Mouse (Mus musculus) CH12.LX (cell line): ENCODE data around the gene Esam. TPM values are rescaled to one million over a fixed set of nuclear protein-coding genes. Genes with fewer than 3 reads are reported as not detected.

Experiments used
- DNase-seq: peaks from one replicate; pipeline ENCODE4 v3.0.0-alpha.2; 2013; ENCODE audit errors: extremely low read depth
- H3K27ac ChIP-seq: 2 replicates; pipeline ENCODE4 v1.5.1; 2012; ENCODE audit warnings: low read depth, mild to moderate bottlenecking, control low read depth, moderate library complexity; ENCODE audit not compliant: insufficient read depth
- H3K27me3 ChIP-seq: replicated peaks from 2 replicates; pipeline ENCODE3; 2012; ENCODE audit warnings: inconsistent platforms
- H3K36me3 ChIP-seq, 2 experiments: replicated peaks in 1 of 2; 2 replicates each; pipeline versions ENCODE3 to v1.6.1; 2012; ENCODE audit warnings: inconsistent platforms in 1 of 2, low read length in 1 of 2, mild to moderate bottlenecking in 1 of 2, mixed read lengths in 1 of 2, moderate library complexity in 1 of 2; ENCODE audit not compliant: control insufficient read depth in 1 of 2, insufficient read depth in 1 of 2
- H3K4me1 ChIP-seq, 2 experiments: 2 replicates each; pipeline ENCODE4 v1.6.1; 2012; ENCODE audit warnings: inconsistent platforms in 1 of 2, moderate library complexity in 1 of 2; ENCODE audit not compliant: insufficient read depth in 2 of 2, control insufficient read depth in 1 of 2
- H3K4me2 ChIP-seq: 2 replicates; pipeline ENCODE4 v1.6.1; 2012; ENCODE audit warnings: low read depth, mild to moderate bottlenecking, control low read depth; ENCODE audit not compliant: poor library complexity, insufficient read depth, severe bottlenecking
- H3K4me3 ChIP-seq, 3 experiments: fragments of 150-350 bp in 1 of 3; sonication (generic) in 1 of 3; replicated peaks in 1 of 3; 2 replicates each; pipeline versions ENCODE3 to v1.5.1; 2011 to 2012; ENCODE audit warnings: low read depth in 2 of 3, low read length in 2 of 3, mild to moderate bottlenecking in 2 of 3, moderate library complexity in 2 of 3, control low read depth in 1 of 3, improper control_type of control experiment in 1 of 3, inconsistent platforms in 1 of 3, mixed read lengths in 1 of 3; ENCODE audit not compliant: poor library complexity in 1 of 3
- H3K79me2 ChIP-seq: replicated peaks from 2 replicates; pipeline ENCODE4 v1.6.1; 2012; ENCODE audit warnings: mild to moderate bottlenecking, moderate library complexity; ENCODE audit not compliant: control insufficient read depth, poor library complexity, insufficient read depth, severe bottlenecking; ENCODE audit errors: extremely low read depth
- H3K9ac ChIP-seq: 2 replicates; pipeline ENCODE4 v1.6.1; 2012; ENCODE audit warnings: low read depth, mild to moderate bottlenecking, control low read depth, moderate library complexity; ENCODE audit not compliant: insufficient read depth
- H3K9me3 ChIP-seq: replicated peaks from 2 replicates; pipeline ENCODE3; 2012; ENCODE audit warnings: low read length, inconsistent platforms, mixed read lengths
- CTCF ChIP-seq, 2 experiments: IDR thresholded peaks in 1 of 2; conservative IDR thresholded peaks in 1 of 2; 2 replicates each; pipeline ENCODE4 v1.5.1; 2011 to 2012; ENCODE audit warnings: low read depth in 2 of 2, low read length in 2 of 2, improper control_type of control experiment in 1 of 2, inconsistent platforms in 1 of 2, mild to moderate bottlenecking in 1 of 2, moderate library complexity in 1 of 2
- EP300 ChIP-seq: IDR thresholded peaks from 2 replicates; pipeline ENCODE4 v1.6.1; 2011; ENCODE audit warnings: low read length, improper control_type of control experiment
- KAT2A ChIP-seq: IDR thresholded peaks from 2 replicates; pipeline ENCODE4 v1.6.1; 2012; ENCODE audit warnings: low read length, improper control_type of control experiment, inconsistent platforms; ENCODE audit not compliant: insufficient replicate concordance
- MAX ChIP-seq: IDR thresholded peaks from 2 replicates; pipeline ENCODE4 v1.6.1; 2011; ENCODE audit warnings: low read length, improper control_type of control experiment
- MAZ ChIP-seq: IDR thresholded peaks from 2 replicates; pipeline ENCODE4 v1.6.1; 2012; ENCODE audit warnings: low read depth, mild to moderate bottlenecking, inconsistent platforms, low read length, improper control_type of control experiment, moderate library complexity
- MEF2A ChIP-seq: IDR thresholded peaks from 2 replicates; pipeline ENCODE4 v1.6.1; 2014; ENCODE audit warnings: low read depth, mild to moderate bottlenecking, inconsistent platforms, low read length, improper control_type of control experiment, borderline replicate concordance
- NRF1 ChIP-seq: IDR thresholded peaks from 2 replicates; pipeline ENCODE4 v1.6.1; 2014; ENCODE audit warnings: low read depth, mild to moderate bottlenecking, inconsistent platforms, low read length, improper control_type of control experiment, moderate library complexity
- RAD21 ChIP-seq: IDR thresholded peaks from 2 replicates; pipeline ENCODE4 v1.6.1; 2011; ENCODE audit warnings: low read depth, mild to moderate bottlenecking, low read length, improper control_type of control experiment, moderate library complexity
- RCOR1 ChIP-seq: conservative IDR thresholded peaks from 2 replicates; pipeline ENCODE4 v1.6.1; 2012; ENCODE audit warnings: low read depth, mild to moderate bottlenecking, inconsistent platforms, low read length, improper control_type of control experiment
- SIN3A ChIP-seq: IDR thresholded peaks from 2 replicates; pipeline ENCODE4 v1.6.1; 2012; ENCODE audit warnings: low read length, improper control_type of control experiment, inconsistent platforms
- SMC3 ChIP-seq: IDR thresholded peaks from 2 replicates; pipeline ENCODE4 v1.6.1; 2011; ENCODE audit warnings: low read depth, low read length, improper control_type of control experiment
- TBP ChIP-seq: conservative IDR thresholded peaks from 2 replicates; pipeline ENCODE4 v1.6.1; 2011; ENCODE audit warnings: low read depth, low read length, improper control_type of control experiment
- TCF12 ChIP-seq: IDR thresholded peaks from 2 replicates; pipeline ENCODE4 v1.6.1; 2014; ENCODE audit warnings: low read depth, mild to moderate bottlenecking, inconsistent platforms, low read length, improper control_type of control experiment
- USF1 ChIP-seq: IDR thresholded peaks from 2 replicates; pipeline ENCODE4 v1.6.1; 2014; ENCODE audit warnings: low read depth, mild to moderate bottlenecking, inconsistent platforms, low read length, improper control_type of control experiment
- dilution Hi-C: fragments of 300-500 bp; cut with MboI; formaldehyde crosslinking; loops from 2 replicates; pipeline ENCODE4 v1.14.3; 2020; ENCODE audit warnings: low sequenced_read_pairs; ENCODE audit not compliant: extremely low pct_unique_long_range_greater_than_20kb, extremely low pct_ligation_motif_present
- in situ Hi-C: fragments of 300-500 bp; cut with MboI; formaldehyde crosslinking; loops from 3 replicates; pipeline ENCODE4 v1.14.3; 2019; ENCODE audit warnings: low sequenced_read_pairs, low pct_ligation_motif_present, low pct_unique_long_range_greater_than_20kb, mixed read lengths
- polyA plus RNA-seq: library from polyadenylated mRNA; unstranded; fragments of >175 nt; gene quantifications from 2 replicates; pipeline ENCODE4 v1.2.1, GENCODE M21; 2012; ENCODE audit warnings: low read depth; ENCODE audit not compliant: insufficient read length
- total RNA-seq, 2 experiments: library from RNA; depleted of rRNA; stranded (reverse); fragments of 300-350 nt in 1 of 2; fragments of >200 nt in 1 of 2; gene quantifications; 2 replicates each; pipeline ENCODE4 v1.2.3; 2012 to 2014

The Esam gene
- total and polyA plus RNA-seq, 3 experiments: 0.21 to 0.42 (median 0.37) TPM

DNA sequence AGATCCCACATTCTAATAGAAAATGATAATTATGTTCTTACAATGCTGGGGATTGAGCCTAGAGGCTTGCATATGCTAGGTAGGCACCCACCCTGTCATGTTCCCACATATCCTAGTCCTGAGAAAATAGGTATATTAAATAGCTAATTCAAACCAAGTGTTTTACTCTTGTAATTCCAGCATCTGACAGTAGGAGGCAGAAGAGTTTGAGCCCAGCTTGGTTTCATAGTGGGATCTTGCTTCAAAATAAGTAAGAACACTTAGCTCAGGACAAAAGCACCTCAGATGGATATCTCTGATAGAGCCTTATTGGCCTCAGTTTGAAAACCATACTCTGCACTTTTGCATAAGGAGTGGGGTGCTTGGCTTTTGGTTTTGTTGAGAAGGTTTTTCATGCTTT, 23.5 kb upstream of the Esam start:
- H3K27ac ChIP-seq: no peak overlapping the region
- no peaks in the 10 kb centered on the region for H3K9me3 ChIP-seq
- TF ChIP-seq CTCF (conservative IDR thresholded peaks at IDR 0.05 in 1 of 2, IDR thresholded peaks at IDR 0.05 in 1 of 2; ENCODE audit: low read depth in 2 of 2, low read length in 2 of 2) (peak; percentile 30 to 42; a peak in 3 of 4 replicates), SMC3 (0 out of 2 replicates have a peak, but pooled peaks have one; percentile 16), TBP (no peak), MAX (no peak), KAT2A (no peak), USF1 (no peak), MAZ (no peak), RAD21 (peak; percentile 11)
- peak; percentile 11 for DNase-seq
- peaks cover 4% of the 10 kb centered on the region; the same call in 1 of the 2 replicates for H3K79me2 ChIP-seq
- H3K4me1 ChIP-seq: peaks cover 0 to 3% of the 10 kb centered on the region in 2 experiments; a peak in 1 of 4 replicates
- in situ Hi-C loops: no loop called here
- peaks cover 0 to 15% of the 10 kb centered on the region in 2 experiments for H3K36me3 ChIP-seq
- dilution Hi-C loops: no loop called here
- H3K4me2 ChIP-seq: no peak overlapping the region
- H3K4me3 ChIP-seq: no peak overlapping the region
- H3K9ac ChIP-seq: no peak overlapping the region
- H3K27me3 ChIP-seq: no peaks in the 10 kb centered on the region

DNA sequence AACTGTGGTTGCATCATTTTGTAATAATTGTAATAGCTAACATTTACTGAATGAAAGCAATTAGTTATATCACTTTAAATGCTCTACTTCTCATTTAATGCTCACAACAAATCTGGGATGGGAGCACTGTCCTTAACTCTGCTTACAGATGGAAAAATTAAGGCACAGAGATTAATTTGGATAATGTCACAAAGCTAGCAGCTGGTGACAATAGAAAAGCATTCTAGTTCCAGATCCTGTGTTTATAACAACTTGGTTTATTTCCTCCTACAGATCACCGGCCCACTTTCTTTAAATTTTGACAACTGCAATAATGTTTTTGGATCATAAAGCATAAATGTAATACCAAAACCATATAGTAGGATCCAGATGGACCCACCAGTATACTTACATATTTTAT, 21.9 kb upstream of the Esam start:
- in situ Hi-C loops (no loop called here), dilution Hi-C loops (no loop called here)
- TF ChIP-seq CTCF (conservative IDR thresholded peaks at IDR 0.05 in 1 of 2, IDR thresholded peaks at IDR 0.05 in 1 of 2; ENCODE audit: low read depth in 2 of 2, low read length in 2 of 2): no peak
- TF ChIP-seq EP300: no peak
- no peak for TF ChIP-seq RCOR1
- TF ChIP-seq NRF1: no peak
- TF ChIP-seq TCF12: no peak
- TF ChIP-seq MEF2A: no peak
- TF ChIP-seq SIN3A: no peak

More for the DNA sequence above, 21.9 kb upstream of the Esam start:
- Histone ChIP-seq H3K27me3 (no peaks in the 10 kb centered on the region), H3K9me3 (no peaks in the 10 kb centered on the region), H3K79me2 (peaks cover 4% of the 10 kb centered on the region; the same call in 1 of the 2 replicates), H3K4me2 (no peak overlapping the region), H3K9ac (no peak overlapping the region), H3K27ac (no peak overlapping the region), H3K36me3 (peaks cover 0 to 6% of the 10 kb centered on the region in 2 experiments), H3K4me1 (peaks cover 0 to 3% of the 10 kb centered on the region in 2 experiments; a peak in 1 of 4 replicates), H3K4me3 (no peak overlapping the region)
- no peak for DNase-seq
